Mouse (Mus musculus) bone marrow macrophage, adult 2 months (primary cell): ENCODE measurements around the gene Olfr1477.

Source experiments
- CTCF ChIP-seq: IDR thresholded peaks from 2 replicates; pipeline ENCODE4 v1.5.1; 2012; ENCODE audit warnings: low read depth, mild to moderate bottlenecking, low read length, moderate library complexity
- POLR2A ChIP-seq: IDR thresholded peaks from 2 replicates; pipeline ENCODE4 v1.6.1; 2012; ENCODE audit warnings: mild to moderate bottlenecking, low read depth, low read length, borderline replicate concordance

GRCm38 (mm10) chr19:13480096-13480495 lies 20.2 kb upstream of the Olfr1477 start, which contains the start of gene Olfr1475:
- TF ChIP-seq CTCF (no peak), POLR2A (no peak)
